Mouse (Mus musculus) thymus, postnatal 4 days (tissue): Measurements from ENCODE around the gene Rasl11a.

Experiments
- DNase-seq: peaks from one replicate; pipeline ENCODE4 v3.0.0; 2021

Gene Rasl11a

DNA sequence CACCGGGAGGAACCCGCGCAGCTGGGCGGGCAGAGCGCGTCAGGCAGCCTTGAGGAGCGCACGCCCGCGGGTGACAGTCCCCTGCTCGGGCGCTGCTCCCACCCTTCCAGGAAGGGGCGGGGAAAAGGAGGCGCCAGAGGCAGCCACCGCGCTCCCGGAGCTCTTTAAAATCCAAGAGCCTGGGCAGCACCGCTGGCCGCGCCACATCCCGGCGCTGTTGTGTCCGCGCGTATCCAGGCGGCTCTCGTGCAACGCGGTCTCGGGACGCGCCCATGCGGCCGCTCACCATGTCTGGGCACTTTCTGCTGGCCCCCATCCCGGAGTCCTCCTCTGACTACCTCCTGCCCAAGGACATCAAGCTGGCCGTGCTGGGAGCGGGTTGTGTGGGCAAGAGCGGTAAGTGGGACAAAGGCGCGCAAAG, at the start of gene Rasl11a:
TSS of gene Rasl11a (plus strand) at position 127 of the 421 bp plus-strand sequence.
- DNase-seq, result peak; percentile 33

DNA sequence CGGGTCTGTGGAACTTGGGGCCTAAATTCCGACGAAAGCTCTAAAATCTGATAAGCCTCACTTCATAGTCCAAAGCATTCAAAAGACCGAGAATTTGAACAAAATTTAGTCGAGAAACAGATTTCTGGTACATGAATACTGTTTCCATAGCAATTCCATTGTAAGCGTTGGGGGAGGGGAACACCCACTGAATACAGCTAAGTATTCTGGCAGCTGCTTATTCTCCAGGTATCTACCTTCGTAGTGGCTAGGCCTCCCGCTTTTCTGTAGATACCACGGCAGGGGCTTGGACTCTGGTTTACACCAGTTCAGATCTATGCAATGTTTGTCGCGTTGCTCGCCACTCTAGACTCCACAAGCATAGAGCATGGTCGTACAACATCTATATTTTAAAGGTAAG, 49.1 kb upstream of the Rasl11a start:
- DNase-seq, result no peak

DNA sequence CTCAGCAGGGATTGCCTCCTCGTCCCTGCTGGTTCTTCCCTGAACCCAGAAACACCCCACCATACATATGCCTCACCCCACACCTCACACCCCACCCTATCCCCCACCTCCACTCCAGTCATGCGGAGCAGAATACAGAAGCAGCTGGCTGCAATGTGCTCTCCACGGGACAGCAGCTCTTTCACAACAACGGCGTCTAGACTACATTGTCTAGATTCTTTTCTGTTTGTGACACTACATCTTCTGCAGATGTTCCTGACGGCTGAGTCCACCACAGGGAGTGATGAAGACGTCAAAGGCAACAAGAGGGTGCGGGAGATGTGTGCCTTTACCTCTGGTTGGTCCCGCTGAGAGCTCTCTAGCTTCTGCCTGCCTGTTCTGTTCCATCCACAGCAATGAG, 46.8 kb upstream of the Rasl11a start:
- peak; percentile 3 for DNase-seq

DNA sequence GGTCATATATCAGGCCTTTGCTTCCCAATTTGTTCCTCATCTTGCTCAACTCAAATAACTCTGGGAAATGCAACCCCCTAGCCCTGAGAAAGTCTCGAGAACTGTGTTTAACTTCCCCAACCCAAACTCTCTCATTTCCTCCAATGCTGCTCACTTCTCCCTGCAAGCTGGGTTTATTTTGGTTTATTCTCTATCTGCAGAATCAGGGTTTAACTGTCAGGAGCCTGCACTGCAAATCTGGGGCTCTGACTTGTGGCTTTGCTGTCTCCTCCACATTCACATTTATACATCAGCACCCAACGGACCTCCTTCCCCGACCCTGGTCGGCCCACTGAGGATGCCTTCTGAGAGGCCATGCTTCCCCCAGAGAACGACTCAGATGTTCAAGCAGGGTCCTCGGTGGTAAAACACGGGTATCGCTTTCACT, 38.9 kb upstream of the Rasl11a start:
- DNase-seq, result no peak

DNA sequence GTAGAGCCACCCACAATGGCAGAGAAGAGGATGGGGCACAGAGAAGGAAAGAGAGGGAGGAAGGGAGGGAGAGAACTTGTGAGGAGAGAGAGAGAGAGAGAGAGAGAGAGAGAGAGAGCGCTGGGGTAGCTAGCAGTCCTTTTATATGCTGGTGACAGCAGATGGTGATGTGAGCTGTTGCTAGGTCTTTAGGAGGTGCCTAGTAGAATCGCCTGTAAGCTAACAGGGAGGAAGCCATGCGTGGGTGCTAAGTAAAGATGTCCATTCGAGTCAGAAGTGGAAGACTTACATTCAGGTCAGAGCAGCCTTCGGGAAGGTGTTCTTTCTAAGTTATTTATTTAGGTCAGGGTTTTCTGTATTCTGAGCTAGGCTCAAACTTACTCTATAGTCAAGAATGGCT, 34.9 kb upstream of the Rasl11a start:
- no peak for DNase-seq

DNA sequence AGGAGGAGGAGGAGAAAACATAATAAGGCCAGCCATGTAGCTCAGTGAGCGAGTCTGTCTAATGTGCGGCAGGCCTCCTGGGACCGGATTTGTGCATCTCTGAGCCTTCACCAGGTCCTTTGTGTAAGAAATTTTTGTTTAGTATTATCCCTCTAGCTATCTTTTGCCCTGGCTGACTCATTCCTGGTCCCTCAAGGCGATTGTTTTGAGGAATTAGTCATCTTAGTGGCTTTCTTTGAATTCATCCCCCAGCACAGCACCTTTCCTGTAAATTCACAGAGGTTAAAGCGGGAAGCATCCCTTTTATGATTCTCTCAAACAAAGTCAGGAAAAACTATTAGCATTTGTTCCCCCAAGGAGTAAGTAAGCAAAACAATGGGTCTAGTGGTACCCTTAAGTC, 32.0 kb upstream of the Rasl11a start:
- no peak for DNase-seq

DNA sequence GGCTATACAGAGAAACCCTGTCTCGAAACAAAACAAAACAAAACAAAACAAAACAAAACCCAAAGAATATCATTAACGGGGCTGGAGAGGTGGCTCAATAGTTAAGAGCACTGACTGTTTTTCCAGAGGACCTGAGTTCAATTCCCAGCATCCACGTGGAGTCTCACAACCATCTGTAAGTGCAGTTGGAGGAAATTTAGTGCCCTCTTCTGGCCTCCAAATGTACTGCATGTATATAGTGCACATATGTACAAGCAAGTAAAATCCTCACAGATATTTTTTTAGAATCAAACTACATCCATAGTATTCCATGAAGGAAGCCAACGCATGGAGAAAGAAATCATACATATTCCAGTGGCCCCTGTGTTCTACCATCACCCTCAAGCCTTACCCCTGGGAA, 31.4 kb upstream of the Rasl11a start:
- DNase-seq, result no peak

DNA sequence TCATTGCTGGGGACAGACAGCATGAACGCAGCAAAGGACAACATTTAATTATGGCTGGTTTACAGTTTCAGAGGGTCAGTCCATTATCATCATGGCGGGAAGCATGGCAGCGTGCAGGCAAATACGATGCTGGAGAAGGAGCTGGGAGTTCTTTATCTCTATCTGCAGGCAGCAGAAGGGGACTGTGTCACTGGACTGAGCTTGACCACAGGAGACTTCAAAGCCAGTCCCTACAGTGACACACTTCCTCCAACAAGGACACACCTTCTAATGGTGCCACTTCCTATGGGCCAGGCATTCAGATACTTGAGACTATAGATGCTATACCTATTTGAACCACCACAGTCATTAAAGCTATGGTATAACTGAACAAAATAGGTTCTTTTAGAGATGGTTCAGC, 29.5 kb upstream of the Rasl11a start:
- DNase-seq, result no peak

DNA sequence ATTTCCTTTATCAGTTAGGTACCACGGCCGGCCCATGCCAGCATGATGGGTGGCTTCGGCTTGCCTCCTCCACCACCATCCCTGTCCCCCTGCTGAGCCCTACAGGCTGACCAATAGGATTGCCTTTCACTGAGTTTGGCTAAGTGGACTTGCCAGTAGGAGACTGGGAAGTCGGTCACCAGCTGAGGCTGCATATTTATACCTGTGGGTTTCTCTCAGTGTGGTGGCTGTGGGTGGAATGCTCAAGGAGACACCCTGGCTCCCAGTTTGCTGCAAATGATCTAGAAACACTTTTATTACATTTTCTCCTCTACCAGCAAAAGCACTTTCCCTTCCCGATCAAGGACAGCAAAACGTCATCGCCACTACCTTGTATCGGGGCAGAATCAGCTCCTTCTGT, 27.3 kb upstream of the Rasl11a start:
- DNase-seq, result no peak

DNA sequence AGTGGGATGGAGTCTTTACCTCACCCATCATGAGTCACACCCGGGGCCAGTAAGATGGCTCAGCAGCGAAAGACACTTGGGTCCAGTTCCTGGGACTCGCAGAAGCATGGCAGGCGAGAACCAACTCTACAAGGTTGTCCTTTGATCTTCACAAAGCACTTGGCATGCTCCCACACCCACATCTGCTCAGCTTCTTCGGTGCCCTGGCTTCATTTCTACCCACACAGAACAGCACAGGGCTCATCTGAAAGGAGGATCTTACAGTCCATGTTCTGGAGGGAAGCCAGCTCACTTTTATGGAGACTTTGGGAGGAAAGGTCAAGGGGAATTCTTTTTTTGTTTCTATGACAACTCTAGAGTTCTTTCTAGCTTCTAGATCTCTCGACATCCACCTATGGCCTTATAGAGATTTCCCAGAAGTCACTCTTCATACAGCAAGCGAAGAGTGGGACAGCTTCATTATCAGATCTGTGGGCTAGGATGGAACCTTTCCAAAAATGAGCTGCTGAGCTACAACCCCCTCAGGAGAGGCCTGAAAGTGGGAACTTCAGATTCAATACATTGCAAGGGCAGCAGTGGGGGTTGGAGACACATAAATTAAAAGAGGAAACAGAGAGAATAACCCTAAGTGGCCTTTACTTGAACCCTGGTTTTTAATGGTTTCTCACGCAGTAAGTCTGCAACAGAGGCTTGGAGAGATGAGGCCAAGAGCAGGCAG, 25.8 kb upstream of the Rasl11a start:
- DNase-seq, result no peak

DNA sequence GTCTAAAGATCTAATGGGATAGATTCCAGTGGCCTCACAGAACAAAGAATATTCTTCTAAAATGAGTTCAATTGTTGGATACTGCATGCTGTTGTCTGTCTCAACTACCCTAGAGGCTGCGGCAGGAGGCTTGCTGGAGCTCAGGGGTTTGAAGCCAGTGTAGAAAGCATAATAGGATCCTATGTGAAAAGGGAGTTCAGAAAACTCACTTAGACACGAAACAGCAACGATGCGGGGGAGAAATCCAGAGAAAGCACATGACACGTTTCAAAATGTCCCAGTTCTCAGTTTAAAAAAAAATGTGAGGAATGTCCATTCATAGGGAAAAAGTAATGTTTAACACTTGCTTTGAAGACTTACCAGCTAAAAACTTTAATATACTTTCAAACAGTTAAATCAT, 21.9 kb upstream of the Rasl11a start:
- no peak for DNase-seq

DNA sequence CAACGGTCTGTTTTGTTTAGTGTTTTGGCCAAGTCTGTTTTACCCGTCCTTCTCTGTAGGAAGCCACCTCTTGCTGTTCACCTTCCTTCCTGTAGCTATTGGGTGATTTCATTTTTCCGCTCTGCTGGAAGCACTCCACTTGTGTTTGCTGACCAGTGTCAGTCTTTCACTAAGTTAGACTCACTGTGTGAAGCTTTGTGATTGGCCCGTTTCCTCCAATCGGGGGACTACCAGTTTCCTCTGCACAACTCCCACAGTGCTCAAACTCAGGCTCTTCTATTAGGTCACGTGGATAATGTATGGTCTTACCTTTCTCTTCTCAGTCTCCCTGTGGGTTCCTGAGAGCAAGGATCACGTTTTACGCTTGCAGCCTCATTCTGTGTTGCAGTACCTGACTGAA, 15.3 kb upstream of the Rasl11a start:
- peak; percentile 28 for DNase-seq

DNA sequence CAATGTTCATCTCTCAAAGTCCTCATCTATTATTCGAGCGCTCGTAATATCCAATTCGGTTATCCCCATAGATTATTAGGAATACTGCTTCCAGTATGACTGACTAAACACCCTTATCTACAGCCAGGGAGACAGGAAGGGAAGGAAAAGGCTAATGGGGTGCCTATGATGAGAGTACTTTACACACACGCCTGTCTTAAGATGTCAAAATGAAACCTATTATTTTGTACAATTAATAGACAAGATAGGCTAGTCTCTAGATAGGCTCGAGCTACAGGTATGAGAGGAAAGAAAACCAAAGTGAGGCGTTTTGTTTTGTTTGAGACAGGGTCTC, 12.5 kb upstream of the Rasl11a start:
- DNase-seq, result no peak

DNA sequence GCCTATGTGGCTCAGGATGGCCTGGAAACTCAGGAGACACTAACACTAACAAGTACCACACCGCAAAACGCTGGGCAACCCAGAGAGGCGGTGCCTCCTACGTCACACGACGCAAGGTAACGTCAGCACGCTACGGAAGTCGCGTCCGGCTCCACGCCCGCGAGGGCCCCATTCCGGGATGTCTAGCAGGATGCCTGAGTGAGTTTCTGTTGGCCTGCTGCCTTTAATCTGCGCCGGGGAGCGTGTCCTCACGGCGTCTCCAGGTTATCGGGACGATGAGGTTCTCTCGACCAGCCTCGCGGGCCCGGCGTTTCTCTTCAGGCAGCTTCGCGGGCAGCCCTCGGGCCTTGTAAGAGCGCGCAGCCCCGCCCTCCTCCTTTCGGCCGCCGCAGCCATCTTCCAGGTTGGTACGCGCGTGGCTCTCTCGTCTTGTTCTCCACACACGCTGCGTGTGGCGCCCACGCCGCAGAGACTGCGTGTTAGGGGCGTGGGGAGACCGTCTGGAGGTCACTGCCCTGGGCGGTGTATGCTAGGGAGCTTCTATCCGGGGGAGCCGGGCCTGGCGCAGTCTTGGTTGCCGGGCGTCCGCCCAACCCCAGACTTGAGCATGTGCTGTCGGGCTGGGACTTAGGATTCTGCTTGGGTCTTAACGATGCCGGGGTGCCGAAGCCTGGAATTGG, 12.0 kb upstream of the Rasl11a start, which contains the start of gene Rpl21:
TSS of gene Rpl21 (plus strand) at position 122 of the 680 bp plus-strand sequence.
- peak; percentile 93 for DNase-seq

DNA sequence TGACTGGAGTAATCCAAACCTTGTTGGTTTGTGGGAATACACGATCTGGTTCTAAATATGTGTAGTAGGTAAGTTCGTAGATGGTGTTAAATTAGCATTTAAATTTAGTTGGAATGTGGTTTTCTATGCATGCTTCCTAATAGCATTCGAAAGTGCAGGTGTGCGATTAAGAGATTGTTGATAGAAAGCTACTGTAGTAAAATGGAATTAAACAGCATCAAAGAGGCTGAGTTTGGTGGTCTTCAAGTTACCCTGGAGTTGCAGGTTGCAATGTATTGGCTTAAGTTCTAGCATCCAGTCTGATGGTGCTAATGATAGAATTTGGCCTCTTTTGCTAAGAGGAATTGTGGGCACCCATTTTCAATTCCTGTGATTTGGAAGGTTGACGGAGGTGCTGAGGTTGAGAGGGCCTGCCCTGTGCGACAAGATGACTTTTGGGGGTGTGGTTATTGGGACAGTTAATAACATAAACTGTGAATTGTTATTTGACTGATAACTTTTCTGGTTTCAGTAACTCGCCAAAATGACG, 11.1 kb upstream of the Rasl11a start:
- DNase-seq, result no peak

DNA sequence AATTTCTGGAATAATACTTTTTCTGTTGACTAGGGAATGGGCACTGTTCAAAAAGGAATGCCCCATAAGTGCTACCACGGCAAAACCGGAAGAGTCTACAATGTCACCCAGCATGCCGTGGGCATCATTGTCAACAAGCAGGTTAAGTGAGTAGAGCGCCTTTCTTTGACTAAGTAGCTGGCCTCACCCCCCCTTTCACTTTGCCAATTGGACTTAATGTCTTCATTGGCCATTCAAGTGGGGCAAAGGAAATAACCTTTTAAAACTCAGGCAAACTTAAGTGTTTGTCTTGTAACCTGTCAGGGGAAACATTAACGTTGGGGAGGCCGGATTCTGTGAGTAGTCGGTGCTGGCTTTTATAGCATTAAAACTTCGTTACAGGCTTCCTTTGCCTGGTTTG, 9.9 kb upstream of the Rasl11a start:
- no peak for DNase-seq

DNA sequence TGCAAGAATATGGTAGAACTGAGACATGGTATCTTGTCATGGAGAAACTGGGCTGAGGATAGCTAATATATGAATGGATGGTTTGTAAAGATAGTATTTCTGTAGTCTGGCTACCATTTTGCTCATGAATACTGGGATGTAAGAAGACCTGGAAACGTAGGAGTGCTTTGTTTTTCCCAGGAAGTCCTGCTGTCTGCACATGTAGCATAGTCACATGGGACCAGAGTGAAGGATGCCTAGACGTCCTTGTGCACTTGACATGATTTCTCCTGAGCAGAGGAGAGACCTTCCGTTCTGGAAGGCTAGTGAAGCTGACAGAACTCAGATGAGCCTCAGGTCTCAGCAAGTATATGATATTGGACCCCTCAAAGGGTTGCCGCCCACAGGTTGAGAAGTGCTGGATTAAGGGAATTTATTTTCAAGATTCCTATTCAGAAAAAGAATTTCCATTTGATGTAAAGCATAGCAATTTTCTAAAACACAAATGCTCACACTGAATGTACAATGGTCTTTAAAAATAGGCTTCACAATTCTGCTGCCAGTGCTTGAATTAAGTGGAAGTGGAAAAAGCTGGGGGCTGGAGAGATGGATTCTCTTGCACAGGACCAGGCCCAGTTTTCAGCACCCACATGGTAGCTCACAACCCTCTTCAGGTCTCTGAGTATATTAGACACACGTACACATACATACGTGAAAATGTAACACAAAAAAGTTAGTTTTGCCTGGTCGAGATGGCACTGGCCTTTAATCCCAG, 6.7 kb upstream of the Rasl11a start:
- DNase-seq, result no peak

DNA sequence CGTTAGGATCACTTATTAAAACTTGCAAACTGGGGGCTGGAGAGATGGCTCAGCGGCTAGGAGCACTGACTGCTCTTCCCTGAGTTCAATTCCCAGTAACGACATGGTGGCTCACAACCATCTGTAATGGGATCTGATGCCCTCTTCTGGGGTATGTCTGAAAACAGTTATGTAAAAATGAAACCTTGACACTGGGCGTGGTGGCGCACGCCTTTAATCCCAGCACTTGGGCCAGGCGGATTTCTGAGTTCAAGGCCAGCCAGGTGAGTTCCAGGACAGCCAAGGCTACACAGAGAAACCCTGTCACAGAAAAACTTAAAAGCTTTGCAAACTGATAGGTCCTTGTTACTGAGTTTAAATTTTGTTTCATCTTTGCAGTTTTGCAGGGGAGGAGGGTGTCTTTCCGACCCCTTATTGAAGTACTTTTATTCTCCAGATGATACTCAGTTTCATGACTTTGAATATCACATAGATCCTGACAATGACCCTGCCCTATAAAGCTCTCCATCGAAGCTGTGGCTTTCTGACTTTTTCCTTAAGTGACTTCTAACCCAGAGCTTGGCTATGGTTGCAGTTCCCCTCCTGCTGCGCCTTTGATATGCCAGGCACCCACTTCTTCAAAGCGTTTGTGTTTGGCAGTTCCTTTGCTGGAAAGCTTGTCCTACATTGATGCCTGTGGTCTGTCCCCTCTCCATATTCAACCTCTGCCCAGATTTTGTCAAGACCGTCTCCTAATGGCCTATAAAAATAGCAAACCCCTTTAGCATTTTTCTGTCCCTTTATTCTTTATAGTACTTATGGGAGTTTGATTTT, 5.8 kb upstream of the Rasl11a start:
- no peak for DNase-seq

DNA sequence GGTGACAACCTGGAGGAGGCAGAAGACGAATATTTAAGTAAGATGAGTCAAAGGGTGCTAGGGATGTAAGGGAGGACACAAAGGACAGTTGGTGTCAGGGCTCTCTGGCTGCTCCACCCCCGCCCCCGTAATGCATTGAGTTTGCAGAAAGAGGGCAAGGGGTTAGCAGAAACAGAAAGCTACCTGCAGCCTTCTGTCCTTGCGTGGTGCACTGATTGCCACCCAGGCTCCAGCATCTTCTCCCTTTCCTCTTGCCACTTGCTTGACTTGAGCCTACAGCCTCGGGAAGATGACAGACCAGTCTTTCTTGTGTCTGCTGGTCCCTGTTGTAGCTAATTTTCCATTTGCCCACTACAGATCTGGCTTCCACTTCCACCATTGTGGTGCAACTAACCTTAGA, 5.1 kb upstream of the Rasl11a start:
- no peak for DNase-seq

DNA sequence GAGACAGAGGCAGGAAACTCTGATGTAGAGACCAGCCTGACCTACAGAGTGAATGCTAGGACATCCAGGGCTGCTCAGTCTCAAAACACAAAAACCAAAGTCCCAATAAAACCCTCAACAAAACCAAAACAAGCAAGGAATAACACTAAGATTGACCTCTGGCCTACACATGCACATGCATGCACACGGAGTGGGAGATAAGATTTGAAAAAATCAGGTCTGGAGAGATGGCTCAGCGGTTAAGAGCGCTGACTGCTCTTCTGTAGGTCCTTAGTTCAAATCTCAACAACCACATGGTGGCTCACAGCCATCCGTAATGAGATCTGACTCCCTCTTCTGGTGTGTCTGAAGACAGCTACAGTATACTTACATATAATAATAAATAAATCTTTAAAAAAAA, 4.4 kb upstream of the Rasl11a start:
- DNase-seq, result no peak

DNA sequence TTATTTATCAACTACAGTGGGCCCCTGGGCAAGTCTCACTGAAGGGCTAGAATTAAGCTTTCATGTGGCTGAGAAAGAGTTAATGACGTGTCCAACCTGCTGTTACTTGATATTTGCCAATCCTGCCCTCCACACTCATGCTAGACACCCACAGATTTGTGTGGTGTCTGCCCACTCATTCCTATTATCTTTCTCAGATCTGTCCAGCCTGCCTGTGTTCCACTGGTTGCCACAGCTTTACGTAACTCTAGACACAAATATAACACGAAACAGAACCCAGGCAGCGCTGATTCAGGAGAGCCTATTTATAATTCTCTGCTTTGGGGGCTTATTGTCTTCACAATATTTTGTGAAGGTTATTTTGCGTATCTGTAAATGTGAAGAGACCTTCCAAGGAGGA, 3.6 kb upstream of the Rasl11a start:
- DNase-seq, result no peak

DNA sequence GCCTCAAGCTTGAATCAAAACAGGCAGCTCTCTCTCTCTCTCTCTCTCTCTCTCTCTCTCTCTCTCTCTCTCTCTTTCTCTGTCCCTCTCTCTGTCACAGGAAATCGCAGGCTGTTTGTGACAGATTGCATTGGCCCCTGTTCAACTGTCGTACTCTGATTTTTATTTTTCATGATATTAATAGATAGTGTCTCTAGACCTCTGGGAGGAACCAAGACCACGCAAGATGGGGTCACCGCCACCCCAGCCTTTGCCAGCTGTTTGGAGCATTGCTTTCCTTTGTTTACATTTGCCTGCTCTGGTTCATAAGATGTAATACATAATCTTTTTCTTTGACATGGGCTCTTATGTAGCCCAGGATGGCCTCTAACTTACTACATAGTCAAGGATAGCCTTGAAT, 2.9 kb upstream of the Rasl11a start:
- no peak for DNase-seq
